Mouse (Mus musculus) heart, embryonic 12.5 days (tissue): ENCODE measurements around the gene Gm3404. TPM values are rescaled to one million over a fixed set of nuclear protein-coding genes. Genes with fewer than 3 reads are reported as not detected.
"Not testable (repeated sequence)": the region's sequence is repeated elsewhere in the genome, so short reads cannot be mapped to it uniquely, and the experiment has no call there.

ENCODE experiments used
- ATAC-seq: fragments of 200-750 bp; cut with Nextera tagmentation; 2 replicates; pipeline ENCODE4 v1.8.0; 2017; ENCODE audit warnings: moderate TSS enrichment, moderate library complexity; ENCODE audit not compliant: insufficient number of reproducible peaks, low FRiP score
- H3K27ac ChIP-seq: fragments of 300-500 bp; sonication (generic); 2 replicates; pipeline ENCODE4 v1.5.1; 2016; ENCODE audit warnings: mild to moderate bottlenecking, moderate library complexity; ENCODE audit not compliant: poor library complexity, severe bottlenecking
- H3K27me3 ChIP-seq: fragments of 300-500 bp; sonication (generic); replicated peaks from 2 replicates; pipeline ENCODE4 v1.6.1; 2016; ENCODE audit warnings: mild to moderate bottlenecking, moderate library complexity
- H3K36me3 ChIP-seq: fragments of 300-500 bp; sonication (generic); 2 replicates; pipeline ENCODE4 v1.6.1; 2016; ENCODE audit warnings: mild to moderate bottlenecking, moderate library complexity
- H3K4me1 ChIP-seq: fragments of 300-500 bp; sonication (generic); replicated peaks from 2 replicates; pipeline ENCODE4 v1.6.1; 2016; ENCODE audit warnings: mild to moderate bottlenecking
- H3K4me2 ChIP-seq: fragments of 300-500 bp; sonication (generic); 2 replicates; pipeline ENCODE4 v1.6.1; 2016; ENCODE audit warnings: mild to moderate bottlenecking, moderate library complexity
- H3K4me3 ChIP-seq: fragments of 300-500 bp; sonication (generic); 2 replicates; pipeline ENCODE4 v1.5.1; 2016; ENCODE audit warnings: mild to moderate bottlenecking
- H3K9ac ChIP-seq: fragments of 300-500 bp; sonication (generic); 2 replicates; pipeline ENCODE4 v1.6.1; 2016; ENCODE audit warnings: mild to moderate bottlenecking, moderate library complexity
- H3K9me3 ChIP-seq: fragments of 300-500 bp; sonication (generic); replicated peaks from 2 replicates; pipeline ENCODE4 v1.6.1; 2016; ENCODE audit warnings: mild to moderate bottlenecking, moderate library complexity
- WGBS: fragments of 180-500 bp; shearing (Covaris S2); methylation state at CpG from one replicate; pipeline ENCODE4 v1.1.7; 2016; 5-methylcytosine and 5-hydroxymethylcytosine counted together
- polyA plus RNA-seq: library from polyadenylated mRNA; unstranded; fragments of >200 nt; fragmentation: Nextera tagmentation; extraction: Ambion mirVana; gene quantifications from 2 replicates; pipeline ENCODE4 v1.2.1, GENCODE M21; 2016

Gm3404 gene
- polyA plus RNA-seq, 1 experiment from 2014 or later = not detected

GRCm38 (mm10) chr5:146571830-146572734 lies 46.5 kb downstream of the Gm3404 start:
- not testable (repeated sequence) for H3K9ac ChIP-seq, H3K27ac ChIP-seq, H3K9me3 ChIP-seq, H3K4me2 ChIP-seq, H3K27me3 ChIP-seq, H3K4me3 ChIP-seq, H3K36me3 ChIP-seq, H3K4me1 ChIP-seq, ATAC-seq
- 65% methylated on average over 6 of the region's 6 CpGs for WGBS

- H3K36me3 ChIP-seq, H3K9me3 ChIP-seq, H3K27ac ChIP-seq, H3K4me1 ChIP-seq, H3K4me2 ChIP-seq, H3K4me3 ChIP-seq, ATAC-seq, H3K9ac ChIP-seq, H3K27me3 ChIP-seq: not testable (repeated sequence)
- WGBS = 77% methylated on average over 4 of the region's 4 CpGs
Observed at GRCm38 (mm10) chr5:146572735-146573042, 47.1 kb downstream of the Gm3404 start.

GRCm38 (mm10) chr5:146576668-146577067 lies 51.1 kb downstream of the Gm3404 start:
- Histone ChIP-seq H3K36me3 (no peaks in the 10 kb centered on the region), H3K4me1 (no peaks in the 10 kb centered on the region), H3K9ac (no peak overlapping the region), H3K4me2 (no peak overlapping the region), H3K9me3 (no peaks in the 10 kb centered on the region), H3K4me3 (no peak overlapping the region), H3K27ac (no peak overlapping the region), H3K27me3 (peaks cover 12% of the 10 kb centered on the region; the same call in 1 of the 2 replicates)
- WGBS = 77% methylated on average over 3 of the region's 3 CpGs
- ATAC-seq = no peak

Other genes with a start within 250 kb of the Gm3404 start
- 0.31 and 0.32 TPM in 2 replicates for gene Wasf3, start 140.8 kb upstream of the Gm3404 start, polyA plus RNA-seq
- not detected in 2 replicates for gene Gm6408, start 43.8 kb upstream of the Gm3404 start, polyA plus RNA-seq
- not detected in 2 replicates for gene Gm6370, start 34.4 kb upstream of the Gm3404 start, polyA plus RNA-seq
- gene 4930449I24Rik, start 23.4 kb upstream of the Gm3404 start, polyA plus RNA-seq = not detected in 2 replicates
- gene Gm3402, start 11.7 kb upstream of the Gm3404 start, polyA plus RNA-seq = not detected in 2 replicates
- gene Gm3409, start 11.8 kb downstream of the Gm3404 start, polyA plus RNA-seq = not detected in 2 replicates
- gene Gm3415, start 30.3 kb downstream of the Gm3404 start, polyA plus RNA-seq = not detected in 2 replicates
- gene Gpr12, start 59.4 kb downstream of the Gm3404 start, polyA plus RNA-seq = not detected in 2 replicates